Mouse (Mus musculus) brain, adult 10 weeks (tissue): ENCODE results near the gene Cux2. TPM values are rescaled to one million over a fixed set of nuclear protein-coding genes. Genes with fewer than 3 reads are reported as not detected.

Experiments used
- polyA plus RNA-seq: library from polyadenylated mRNA; stranded (reverse); fragments of 350-450 nt; fragmentation: Illumina TruSeq; extraction: RNeasy Lipid Tissue Mini Kit (QIAGEN cat#74804); gene quantifications from one replicate; pipeline ENCODE4 v1.2.3, GENCODE M21; 2015; ENCODE audit warnings: low read depth, low replicate concordance

Cux2 gene
- 45.2 TPM for polyA plus RNA-seq

DNA sequence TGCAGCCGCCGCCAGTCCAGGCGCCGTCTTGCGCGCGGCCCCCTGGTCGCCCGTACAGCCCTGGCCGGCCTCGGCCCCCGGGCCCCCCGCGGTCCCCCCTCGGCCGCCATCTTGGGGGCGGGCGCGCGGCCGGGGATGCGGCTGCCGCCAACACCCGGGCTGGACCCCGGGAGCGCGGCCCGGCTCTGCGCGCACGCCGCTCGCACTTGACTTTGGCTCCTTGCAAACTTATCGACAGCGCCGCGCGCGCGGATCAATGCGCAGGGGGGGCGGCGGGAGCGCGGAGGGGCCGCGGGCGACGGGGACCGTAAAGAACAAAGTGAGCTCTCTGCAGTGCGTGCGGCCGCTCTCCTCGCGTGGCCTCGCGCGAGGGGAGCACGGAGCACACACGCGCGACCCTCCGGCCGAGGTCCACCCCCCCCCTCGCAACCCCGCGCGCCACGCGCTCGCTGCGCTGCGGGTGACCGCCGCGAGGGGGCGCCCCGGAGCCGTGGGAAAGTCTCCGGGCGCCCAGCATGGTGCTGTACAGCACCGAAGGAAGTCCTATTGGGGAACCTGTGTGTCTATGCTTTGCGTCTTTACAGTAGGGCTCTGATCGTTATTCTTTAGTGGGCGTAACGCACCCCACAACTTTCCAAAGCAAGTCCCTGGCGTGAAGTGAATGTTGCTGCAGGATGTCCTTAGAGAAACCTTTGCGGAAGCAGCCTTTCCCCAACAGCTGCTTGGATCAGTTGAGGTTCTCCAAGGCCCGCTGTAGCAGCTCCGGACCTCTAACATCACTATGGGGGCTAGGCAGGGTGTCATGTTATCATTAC is at the start of gene Cux2:
Cux2 (minus strand) TSS at position 86 of the 815 bp plus-strand sequence.

DNA sequence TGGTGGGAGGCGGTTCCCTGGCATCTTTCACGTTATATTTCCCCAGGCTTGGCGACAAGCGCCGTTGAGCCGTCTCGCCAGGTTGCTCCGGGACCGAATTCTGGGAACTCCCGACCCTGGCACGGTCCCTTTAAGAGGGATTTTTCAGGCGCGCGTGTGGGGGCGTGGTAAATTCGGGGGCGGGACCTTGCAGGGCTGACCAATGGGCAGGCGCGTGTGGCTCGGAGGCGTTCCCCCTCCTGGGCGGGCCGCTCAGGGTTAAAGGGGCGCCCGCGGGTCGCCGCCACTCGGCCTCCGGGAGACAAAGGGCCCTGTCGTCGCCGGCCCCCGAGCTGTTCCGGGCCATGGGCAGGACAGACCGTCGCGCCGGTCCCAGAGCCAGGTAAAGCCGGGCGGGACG is 201.2 kb downstream of the Cux2 start, which contains the start of gene Pheta1:
Pheta1 (plus strand) TSS at position 242 of the 400 bp plus-strand sequence.

DNA sequence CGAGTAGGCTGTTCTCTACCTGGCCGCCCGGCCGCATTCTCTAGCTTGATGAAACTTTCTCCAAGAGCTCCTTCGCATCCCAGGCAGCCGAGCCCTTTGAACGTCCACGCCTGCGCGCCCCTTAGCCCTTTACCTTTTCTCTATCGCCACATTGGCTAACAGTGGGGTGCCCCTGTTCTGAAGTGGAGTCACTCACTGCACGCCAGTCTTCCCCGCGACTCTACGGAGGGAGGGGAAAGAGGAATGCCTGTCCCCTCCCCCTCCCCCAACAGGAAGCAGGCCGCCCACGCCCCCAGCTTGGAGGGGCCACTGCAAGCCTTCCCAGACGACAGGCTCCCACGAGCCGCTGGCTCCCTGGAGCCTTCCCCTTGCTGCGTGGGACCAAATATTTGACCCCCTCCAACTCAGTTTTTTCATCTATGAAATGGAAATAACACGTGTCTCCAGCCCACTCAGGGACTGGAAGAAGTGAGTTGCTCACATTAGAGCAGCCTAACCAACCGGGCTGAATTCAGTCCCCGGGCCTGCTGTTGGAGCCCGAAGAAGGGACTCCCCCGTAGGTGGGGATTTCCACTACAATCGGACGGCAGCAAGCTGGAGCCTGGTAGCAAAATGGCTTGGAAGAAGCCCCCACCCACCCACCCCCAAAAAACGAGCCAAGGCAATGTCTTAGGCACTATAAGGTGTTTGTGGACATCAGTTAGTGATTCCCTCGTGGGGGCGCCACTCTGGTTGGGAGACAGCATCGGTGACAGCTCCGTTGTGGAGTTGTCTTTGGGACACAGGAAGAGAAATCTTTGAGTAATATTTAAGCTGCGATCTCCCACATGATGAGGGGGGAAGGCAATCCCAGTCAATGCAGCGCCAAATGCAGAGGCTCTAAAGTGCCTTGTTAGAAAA is 212.2 kb downstream of the Cux2 start, which contains the start of gene Sh2b3:
Sh2b3 (minus strand) TSS at position 206 of the 900 bp plus-strand sequence.

Other genes starting within 250 kb of the Cux2 start
- gene Sh2b3, start 212.5 kb downstream of the Cux2 start, polyA plus RNA-seq, result 12.2 TPM
- 10.8 TPM for gene Pheta1, start 201.1 kb downstream of the Cux2 start, polyA plus RNA-seq
- 6.2 TPM for gene Myl2, start 50.8 kb upstream of the Cux2 start, polyA plus RNA-seq
- 1.8 TPM for gene Ccdc63, start 90.7 kb upstream of the Cux2 start, polyA plus RNA-seq
- 233 TPM for gene Ppp1cc, start 108.2 kb upstream of the Cux2 start, polyA plus RNA-seq
- gene Hvcn1, start 156.7 kb upstream of the Cux2 start, polyA plus RNA-seq, result 2.3 TPM
- gene Tctn1, start 214.4 kb upstream of the Cux2 start, polyA plus RNA-seq, result 13.6 TPM
- 38.6 TPM for gene Pptc7, start 234.3 kb upstream of the Cux2 start, polyA plus RNA-seq